Mouse (Mus musculus) brain, adult 2 months (tissue): ENCODE data around the gene Wdcp.
"Not testable (repeated sequence)": the region's sequence is repeated elsewhere in the genome, so short reads cannot be mapped to it uniquely, and the experiment has no call there.

ENCODE experiments used
- DNase-seq: peaks from one replicate; pipeline ENCODE4 v3.0.0; 2011; ENCODE audit warnings: low read depth, low spot score

Gene Wdcp

DNA sequence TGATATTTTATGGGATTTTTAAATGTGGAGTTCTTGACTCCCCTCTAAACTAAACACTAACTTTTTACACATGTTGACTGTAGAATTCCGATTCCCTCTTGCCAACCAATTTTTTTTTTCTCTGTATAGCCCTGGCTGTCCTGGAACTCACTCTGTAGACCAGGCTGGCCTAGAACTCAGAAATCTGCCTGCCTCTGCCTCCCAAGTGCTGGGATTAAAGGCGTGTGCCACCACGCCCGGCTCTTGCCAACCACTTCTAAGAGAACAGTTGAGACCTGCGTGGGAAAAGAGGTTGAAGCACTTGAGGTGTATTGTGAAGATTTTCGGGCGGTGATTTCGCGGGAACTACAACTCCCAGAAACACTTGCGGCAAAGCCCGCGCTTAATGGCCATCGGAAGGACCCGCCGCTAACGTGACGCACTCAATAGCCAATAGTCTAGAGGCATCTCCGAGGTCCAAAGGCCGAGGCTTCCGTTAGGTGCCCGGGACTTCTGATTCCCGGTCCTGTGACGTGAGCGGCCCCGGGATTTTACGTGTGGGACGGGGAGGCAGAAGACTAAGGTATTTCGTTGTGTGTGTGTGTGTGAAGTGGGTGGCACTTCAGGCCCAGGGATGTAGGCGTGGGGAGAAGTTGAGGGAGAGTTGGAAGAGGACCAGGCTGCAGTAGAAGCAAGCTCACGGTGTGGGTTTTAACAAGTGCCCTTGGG lies at the start of gene Wdcp:
Gene Wdcp (plus strand): TSS at position 414 of the 708 bp plus-strand sequence.
- peak; percentile 98 for DNase-seq

GRCm38 (mm10) chr12:4793718-4794117 lies 49.4 kb upstream of the Wdcp start:
- peak; percentile 61 for DNase-seq

DNA sequence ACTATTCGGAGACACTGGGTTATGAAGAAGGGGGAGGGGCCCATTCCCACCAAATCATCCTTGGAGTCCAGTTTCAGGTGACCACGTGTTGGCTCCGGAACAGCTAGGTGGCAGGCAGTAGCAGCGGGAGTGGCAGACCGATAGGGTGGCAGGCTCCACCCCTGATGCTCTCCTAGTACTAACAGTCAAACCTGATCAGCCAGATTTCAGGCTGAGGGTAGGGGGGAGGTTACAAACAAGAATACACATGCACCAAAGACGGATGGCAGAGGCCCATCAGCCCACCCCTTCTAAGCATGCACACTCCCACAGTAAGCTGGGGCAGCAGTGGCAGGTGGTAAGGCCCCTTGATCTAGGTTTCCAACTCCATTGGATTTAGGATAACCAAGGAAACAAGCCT lies 45.6 kb upstream of the Wdcp start:
- DNase-seq, result not testable (repeated sequence)

DNA sequence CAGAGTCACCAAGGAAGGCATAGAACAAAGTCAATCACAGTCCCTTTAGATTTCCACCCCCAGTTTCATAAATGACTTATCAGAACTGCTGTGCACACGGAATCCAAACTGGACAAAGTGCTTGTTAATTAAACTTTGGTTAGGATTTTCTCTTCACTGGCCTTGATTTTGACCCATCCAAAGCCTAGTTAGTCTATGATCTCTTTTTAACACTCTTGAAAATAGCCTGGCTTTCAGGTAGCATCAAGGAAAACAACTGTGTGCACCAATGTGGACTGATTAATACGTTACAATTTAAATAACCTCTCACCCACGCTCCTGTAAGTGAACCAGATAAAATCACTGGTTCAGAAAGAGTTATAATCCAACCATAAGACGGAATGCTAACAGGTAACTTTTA lies 32.1 kb upstream of the Wdcp start:
- no peak for DNase-seq

DNA sequence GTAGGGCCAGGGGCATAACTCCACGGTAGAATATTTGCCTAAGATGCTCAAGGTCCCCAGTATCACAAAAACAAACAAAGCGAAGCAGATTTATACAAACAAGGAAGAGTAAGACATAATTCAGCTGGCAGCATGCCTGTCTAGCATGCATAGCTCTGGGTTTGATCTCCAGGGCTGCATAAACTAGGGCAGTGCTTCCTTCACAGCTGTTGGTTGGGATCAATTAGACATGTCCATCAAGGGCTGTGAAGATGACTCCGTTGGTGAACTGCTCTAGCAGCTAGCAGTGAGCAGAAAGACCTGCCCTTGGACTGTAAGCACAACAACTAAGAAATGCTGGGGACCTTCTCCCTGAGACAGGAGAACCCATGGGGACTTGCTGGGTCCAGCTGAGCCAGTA lies 31.4 kb upstream of the Wdcp start:
- no peak for DNase-seq

DNA sequence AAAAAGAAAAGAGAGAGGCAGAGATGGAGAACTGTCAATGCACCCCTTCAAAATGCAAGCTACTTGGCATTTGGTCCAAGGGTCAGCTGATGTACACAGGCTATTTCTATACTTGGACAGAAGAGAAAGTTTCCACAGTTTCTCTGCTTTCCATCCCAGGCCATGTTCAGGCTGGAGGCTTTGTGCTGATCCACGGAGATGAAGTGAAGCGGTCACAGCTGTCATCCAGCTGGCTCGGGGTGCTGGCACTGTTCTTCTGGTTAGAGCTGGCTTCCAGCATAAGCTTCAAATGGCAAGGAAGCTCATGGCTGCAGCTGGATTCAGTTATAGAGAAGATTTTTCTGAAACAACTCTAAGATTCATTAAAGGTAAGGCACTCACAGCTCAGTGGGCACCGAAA lies 29.5 kb upstream of the Wdcp start:
- peak; percentile 17 for DNase-seq

GRCm38 (mm10) chr12:4816680-4817360 lies 26.3 kb upstream of the Wdcp start:
- DNase-seq, result no peak

DNA sequence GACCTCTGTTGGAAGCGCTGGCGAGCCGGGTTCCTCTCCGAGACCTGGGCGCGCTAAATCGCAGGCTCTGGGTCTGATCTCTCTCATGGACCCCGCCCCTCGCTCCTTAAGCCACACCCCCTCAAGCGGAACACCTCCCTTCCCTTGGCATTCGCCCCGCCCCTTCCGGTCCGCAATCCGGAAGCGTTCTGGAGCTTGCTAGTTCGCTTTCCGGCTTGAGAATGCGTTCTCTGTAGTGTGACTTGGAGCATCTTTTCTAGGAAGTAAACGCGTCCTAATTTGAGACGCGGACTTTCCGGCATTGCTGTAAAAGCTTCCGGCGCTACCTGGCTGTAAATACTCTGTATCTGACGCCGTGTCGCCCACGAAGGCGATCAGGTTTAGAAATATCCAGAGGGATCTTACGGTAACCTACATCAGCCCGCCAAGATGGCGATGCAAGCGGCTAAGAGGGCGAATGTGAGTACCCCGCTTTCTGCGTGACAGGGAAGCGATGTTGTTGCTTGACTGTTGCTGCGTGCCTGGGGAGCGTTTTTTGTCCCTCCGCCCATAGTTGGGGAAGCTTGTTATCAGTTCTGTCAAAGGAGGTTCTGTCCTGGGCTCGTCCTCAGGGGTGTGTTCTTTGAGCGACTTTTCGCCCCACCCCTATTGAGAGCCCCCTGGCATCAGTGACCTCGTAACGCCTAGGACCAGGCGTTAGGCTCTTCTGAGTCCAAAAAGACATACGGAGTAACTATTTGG lies 25.6 kb upstream of the Wdcp start, which contains the start of gene Sf3b6:
Gene Sf3b6 (plus strand): TSS at position 184 of the 741 bp plus-strand sequence.
- peak; percentile 99 for DNase-seq

- DNase-seq, result no peak
These were observed 15.8 kb upstream of the Wdcp start for GRCm38 (mm10) chr12:4827256-4827655.

DNA sequence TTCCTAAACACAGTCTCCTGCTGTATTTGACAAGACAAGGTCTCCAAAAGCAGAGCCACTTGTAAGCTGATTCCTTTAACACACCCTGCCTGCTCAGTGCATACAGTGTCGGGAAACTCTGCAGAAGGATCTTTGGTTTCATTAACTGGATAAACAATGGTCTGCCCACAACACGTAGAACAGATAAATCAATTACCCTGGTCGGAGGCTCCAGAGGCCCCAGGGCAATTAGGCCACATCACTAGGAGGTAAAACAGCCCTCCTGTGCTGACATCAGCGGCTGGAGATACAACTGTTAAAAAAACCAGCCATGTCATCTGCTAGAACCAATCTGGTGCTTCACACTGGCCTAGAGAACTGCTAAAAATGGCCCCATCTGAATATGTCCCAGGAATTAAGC lies 6.1 kb upstream of the Wdcp start:
- DNase-seq, result no peak

- no peak for DNase-seq
These were observed 3.1 kb upstream of the Wdcp start for GRCm38 (mm10) chr12:4840010-4840409.

DNA sequence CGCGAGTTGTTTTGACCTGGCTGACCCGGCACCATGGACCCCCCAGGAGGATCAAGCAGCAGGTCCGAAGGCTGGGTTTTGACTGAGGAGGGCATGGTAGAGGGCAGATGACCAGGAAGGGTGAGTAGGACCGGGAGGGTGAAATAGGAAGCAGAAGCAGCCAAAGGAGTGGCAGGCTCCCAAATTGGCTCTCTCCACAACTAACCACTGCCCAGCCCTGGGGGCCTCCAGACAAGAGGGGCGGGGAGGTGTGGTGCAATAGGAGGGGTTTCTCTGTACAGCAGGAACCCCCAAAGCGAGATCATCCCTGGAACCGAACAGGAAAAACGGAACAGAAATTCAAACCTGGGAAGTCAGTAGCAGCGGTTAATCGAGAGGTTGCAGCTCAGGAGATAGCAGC lies 2.4 kb upstream of the Wdcp start:
- no peak for DNase-seq

DNA sequence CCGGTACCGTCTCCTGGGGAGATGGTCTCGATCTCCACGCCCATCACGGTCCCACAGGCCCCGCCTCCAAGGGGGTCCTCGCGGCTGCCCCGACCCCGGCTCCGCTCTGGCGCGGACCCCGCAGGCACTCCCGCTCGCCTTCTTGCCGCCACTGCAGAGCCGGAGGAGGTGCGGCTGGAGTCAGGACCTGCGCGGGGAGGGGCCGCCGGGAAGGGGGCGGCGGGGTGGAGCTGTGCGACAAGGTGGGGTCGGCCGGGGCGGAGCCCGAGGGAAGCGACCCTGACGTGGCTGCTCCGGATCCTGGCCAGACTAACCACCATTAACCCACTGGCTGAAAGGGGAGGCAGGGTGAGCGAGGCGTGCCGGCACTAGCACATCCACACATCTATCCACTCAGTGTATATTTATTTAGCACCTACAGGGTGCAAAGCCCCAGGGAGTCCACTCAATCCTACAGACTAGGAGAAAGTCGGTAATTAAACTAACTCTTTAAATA lies 1.7 kb upstream of the Wdcp start, which contains the start of gene Fkbp1b:
Gene Fkbp1b (minus strand): TSS at position 200 of the 496 bp plus-strand sequence.
- peak; percentile 65 for DNase-seq

DNA sequence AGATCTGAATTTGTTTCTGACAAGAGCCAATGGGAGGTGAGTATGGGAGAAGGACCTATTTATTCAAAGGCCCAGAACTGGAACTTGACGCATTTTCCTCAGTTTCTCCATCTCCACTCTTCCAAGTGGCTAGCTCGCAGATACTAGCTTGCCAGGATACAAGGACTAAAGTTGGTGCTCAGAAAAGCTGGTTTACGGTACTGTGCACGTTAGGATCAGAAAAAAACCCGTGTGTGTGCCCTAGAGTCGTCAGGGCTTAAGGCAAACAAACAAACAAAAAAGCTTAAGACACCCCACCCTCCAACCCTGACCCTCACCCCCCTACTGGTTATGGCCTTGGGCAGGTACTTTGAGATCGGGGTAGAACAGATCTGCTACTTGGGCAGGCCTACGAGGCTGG lies 647 bp upstream of the Wdcp start:
- no peak for DNase-seq

DNA sequence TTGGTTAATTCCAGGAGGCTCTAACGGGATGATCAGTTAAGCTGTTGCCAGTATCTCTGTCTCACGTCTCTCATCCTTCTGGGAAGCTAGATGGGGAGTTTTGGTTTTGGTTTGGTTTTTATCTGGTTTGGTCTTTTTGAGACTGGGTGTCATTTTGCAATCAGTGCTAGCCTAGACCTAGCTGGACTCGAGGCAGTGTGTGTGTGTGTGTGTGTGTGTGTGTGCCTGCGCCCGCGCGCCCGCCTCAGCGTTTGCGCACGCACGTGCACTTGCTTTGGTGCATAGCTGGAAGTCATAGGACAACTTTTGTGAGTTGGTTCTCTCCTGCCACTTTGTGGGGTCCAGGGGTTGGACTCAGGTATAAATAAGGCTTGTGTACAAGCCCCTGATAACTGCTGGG lies 638 bp downstream of the Wdcp start:
- peak; percentile 51 for DNase-seq

GRCm38 (mm10) chr12:4856160-4856559 lies 13.1 kb downstream of the Wdcp start:
- no peak for DNase-seq

- DNase-seq, result no peak
These were observed 13.7 kb downstream of the Wdcp start for GRCm38 (mm10) chr12:4856834-4857233.

GRCm38 (mm10) chr12:4859241-4859914 lies 16.3 kb downstream of the Wdcp start:
- DNase-seq, result no peak

- DNase-seq, result no peak
These were observed 19.6 kb downstream of the Wdcp start for GRCm38 (mm10) chr12:4862672-4863071.

GRCm38 (mm10) chr12:4863654-4864337 lies 20.7 kb downstream of the Wdcp start:
- DNase-seq, result peak; percentile 54

DNA sequence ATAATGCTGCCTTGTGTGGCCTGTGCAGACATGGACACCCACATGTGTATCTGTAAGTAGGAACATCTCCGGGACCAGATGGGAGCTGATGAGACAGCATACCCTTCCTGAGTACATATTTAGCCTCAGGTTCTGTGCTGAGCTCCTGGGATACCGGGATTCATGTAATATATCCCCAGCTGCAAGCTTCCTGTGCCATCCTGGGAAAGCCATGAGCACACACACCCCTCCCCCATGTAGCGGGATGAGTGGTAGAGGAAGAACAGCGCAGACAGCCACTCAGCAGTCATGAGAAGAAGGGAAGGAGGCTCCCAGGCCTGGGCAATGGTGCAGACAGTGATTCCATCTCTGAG lies 21.2 kb downstream of the Wdcp start:
- peak; percentile 57 for DNase-seq
